Mouse (Mus musculus): ENCODE results near the gene Ctla2b.
A peak's percentile ranks its signal among the peaks of the same experiment; 100 is the strongest.
"Not testable (repeated sequence)": the region's sequence is repeated elsewhere in the genome, so short reads cannot be mapped to it uniquely, and the experiment has no call there.

Ctla2b gene

DNA sequence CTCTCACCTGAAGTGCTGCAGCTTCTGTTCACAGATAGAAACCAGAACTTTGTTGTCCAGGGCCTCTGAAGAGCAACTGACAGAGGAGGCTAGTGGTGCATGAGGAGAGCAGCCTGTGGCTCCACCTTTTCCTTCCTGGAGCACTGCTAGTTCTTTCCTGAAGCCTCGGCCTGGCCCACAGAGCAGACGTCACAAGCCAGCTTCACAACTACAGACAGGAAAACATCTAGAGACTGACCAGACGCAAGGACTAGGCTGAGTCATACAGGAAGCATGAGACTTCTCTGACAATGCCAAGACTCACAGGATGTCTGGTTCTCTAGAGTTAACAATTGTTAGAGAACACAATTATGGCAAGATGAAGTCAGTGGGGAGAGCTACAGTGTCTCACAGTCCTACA, at the start of gene Ctla2b:
Gene Ctla2b, minus strand, starts transcription at position 120 of the 400 bp plus-strand sequence.
- DNase-seq (ENCODE audit: low read depth in 2 of 2, low spot score in 2 of 2) = peak; percentile 10 to 16

GRCm38 (mm10) chr13:60941884-60942283, 44.6 kb upstream of the Ctla2b start, which contains the start of gene Tpbpa:
TSS of gene Tpbpa (minus strand) at chr13:60941984.
- not testable (repeated sequence) for DNase-seq (ENCODE audit: low read depth in 2 of 2, low spot score in 2 of 2)

DNA sequence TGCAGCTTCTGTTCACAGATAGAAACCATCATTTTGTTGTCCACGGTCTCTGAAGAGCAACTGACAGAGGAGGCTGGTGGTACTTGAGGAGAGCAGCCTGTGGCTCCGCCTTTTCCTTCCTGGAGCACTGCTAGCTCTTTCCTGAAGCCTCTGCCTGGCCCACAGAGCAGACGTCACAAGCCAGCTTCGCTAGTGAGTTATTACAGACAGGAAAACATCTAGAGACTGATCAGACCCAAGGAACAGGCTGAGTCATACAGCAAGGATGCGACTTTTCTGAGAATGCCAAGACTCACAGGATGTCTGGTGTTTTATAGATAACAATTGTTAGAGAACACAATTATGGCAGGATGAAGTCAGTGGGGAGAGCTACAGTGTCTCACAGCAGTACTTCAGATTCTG, 39.3 kb upstream of the Ctla2b start, which contains the start of the genes Gm49391 and Ctla2a:
Gene Gm49391, minus strand, starts transcription at position 72 of the 402 bp plus-strand sequence.
Gene Ctla2a, minus strand, starts transcription at position 126 of the 402 bp plus-strand sequence.
- DNase-seq (ENCODE audit: low read depth in 2 of 2, low spot score in 2 of 2) = peak; percentile 14 to 41

DNA sequence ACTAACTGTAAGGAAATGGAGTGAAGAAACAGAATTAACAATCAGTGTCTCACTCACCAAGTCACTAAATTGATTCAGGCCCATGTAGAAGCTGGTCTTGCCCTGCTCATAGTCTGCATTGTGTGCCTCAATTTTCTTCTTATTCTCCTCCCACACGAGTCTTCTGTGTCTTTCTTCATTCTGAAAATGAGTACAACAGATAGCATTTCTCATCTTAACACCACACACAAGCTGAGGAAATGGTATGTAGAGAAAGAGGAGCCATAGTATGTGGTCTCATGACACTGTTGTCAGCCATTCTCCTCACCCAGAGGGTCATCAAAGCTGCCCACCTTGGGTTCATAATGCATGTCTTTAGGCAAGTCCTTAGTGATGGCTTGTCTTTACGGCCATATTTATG, 38.2 kb upstream of the Ctla2b start, which contains the start of gene Gm49393:
Gene Gm49393, minus strand, starts transcription at position 101 of the 400 bp plus-strand sequence.
- not testable (repeated sequence) for DNase-seq (ENCODE audit: low read depth in 2 of 2, low spot score in 2 of 2)

DNA sequence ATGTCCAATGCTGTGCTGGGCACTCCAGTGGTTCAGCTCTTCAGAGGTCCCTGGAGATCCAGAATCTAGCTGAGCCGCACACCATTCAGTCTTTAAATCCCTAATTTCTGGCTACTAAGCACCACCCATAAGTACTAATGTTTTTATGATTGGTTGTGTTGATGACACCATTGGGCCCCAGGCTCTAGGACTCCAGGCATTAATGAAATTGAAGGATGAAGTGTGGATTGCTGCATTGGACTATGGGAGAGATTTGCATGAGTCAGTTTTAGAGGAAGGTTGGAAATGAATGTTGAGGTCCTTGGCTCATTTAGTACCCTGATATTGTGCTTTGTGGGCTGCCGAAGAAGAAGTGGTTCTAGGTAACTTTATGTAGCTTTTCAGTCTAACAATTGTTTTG, 7.5 kb upstream of the Ctla2b start, which contains the start of gene Tpbpb:
Gene Tpbpb, minus strand, starts transcription at position 101 of the 400 bp plus-strand sequence.
- DNase-seq (ENCODE audit: low read depth in 2 of 2, low spot score in 2 of 2) = not testable (repeated sequence)

- DNase-seq (ENCODE audit: low read depth in 2 of 2, low spot score in 2 of 2) = not testable (repeated sequence)
Observed at GRCm38 (mm10) chr13:60896794-60897193, 453 bp downstream of the Ctla2b start, which contains the start of gene Gm49392. TSS of gene Gm49392 (minus strand) at chr13:60896894.

DNA sequence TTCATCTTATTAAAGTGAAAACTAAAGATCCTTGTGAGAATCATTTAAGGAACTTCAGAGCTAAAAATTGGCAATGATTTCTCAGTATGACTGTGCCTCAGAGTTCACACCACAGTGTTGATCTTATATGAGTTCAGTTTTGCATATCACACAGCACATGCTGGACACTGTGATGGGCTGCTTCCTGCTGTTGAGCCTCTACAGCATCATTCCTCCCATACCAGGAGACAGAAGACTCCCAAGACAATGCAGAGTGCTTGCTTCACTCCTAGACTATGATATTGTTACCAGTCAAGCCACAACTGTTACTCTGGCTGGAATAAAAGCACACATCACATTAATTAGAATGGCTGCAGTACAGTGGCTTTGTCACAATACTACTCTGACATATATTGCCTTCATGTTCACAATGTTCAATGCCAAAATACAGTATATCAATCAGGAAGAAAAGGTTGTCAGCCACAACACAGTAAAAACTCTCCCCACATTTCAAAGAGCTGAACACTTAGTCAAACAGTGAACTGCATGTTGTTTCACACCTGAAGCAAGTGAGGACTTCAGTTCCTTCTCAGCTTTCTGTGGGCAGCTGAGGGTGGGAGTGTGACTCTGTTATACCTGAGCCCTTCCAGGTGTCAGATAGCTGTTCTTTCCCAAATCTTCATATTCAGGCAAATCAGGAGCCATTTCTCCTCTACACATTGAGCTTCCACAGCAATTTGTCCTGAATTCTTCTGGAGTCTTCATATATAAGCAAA, 1.7 kb downstream of the Ctla2b start:
- no peak for DNase-seq (ENCODE audit: low read depth in 2 of 2, low spot score in 2 of 2)

DNA sequence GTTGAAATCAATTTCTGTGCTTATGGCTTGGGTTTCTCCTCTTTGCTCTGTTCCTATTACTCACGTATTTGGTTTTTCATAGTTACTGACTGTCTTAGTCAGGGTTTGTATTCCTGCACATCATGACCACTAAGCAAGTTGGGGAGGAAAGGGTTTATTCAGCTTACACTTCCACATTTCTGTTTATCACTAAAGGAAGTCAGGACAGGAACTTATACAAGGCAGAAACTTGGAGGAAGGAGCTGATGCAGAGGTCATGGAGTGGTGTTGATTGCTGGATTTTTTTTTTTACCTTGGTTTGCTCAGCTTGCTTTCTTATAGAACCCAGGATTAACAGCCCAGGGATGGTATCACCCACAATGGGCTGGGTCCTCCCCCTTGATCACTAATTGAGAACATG, 4.9 kb downstream of the Ctla2b start:
- DNase-seq (ENCODE audit: low read depth in 2 of 2, low spot score in 2 of 2) = no peak

DNA sequence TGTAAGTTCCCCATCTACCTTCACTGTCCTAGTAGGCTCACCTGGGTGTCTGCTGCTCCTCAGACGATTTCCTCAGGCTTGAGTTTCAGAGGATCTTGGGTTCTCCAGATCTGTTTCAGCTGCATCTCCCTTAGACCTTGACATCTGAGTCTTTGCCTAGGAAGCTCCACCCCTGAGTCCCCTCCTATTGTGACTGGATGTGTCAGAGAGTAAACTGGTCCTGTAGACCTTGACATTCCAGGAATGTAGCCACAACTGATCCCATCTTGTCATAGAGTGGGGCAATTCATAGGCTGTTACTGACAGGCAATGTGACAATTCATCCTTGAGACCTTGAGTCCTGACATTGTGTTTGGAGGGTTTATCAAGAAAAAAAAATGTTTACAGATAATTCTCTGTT, 33.0 kb downstream of the Ctla2b start, which contains the start of gene 4930486L24Rik:
Gene 4930486L24Rik, minus strand, starts transcription at position 195 of the 400 bp plus-strand sequence.
- no peak for DNase-seq (ENCODE audit: low read depth in 2 of 2, low spot score in 2 of 2)

- peak; percentile 55 to 61 for DNase-seq (ENCODE audit: low read depth in 2 of 2, low spot score in 2 of 2)
Observed at GRCm38 (mm10) chr13:60848241-60849120, 48.8 kb downstream of the Ctla2b start.

All from CD8-positive naive resting alpha-beta T cell, adult 2 months (primary cell).